Mouse (Mus musculus): ENCODE measurements around the gene Gm10837. TPM values are rescaled to one million over a fixed set of nuclear protein-coding genes. Genes with fewer than 3 reads are reported as not detected.
"Not testable (repeated sequence)": the region's sequence is repeated elsewhere in the genome, so short reads cannot be mapped to it uniquely, and the experiment has no call there.

Gene Gm10837
- polyA plus RNA-seq, 1 experiment from 2014 or later = not detected

DNA sequence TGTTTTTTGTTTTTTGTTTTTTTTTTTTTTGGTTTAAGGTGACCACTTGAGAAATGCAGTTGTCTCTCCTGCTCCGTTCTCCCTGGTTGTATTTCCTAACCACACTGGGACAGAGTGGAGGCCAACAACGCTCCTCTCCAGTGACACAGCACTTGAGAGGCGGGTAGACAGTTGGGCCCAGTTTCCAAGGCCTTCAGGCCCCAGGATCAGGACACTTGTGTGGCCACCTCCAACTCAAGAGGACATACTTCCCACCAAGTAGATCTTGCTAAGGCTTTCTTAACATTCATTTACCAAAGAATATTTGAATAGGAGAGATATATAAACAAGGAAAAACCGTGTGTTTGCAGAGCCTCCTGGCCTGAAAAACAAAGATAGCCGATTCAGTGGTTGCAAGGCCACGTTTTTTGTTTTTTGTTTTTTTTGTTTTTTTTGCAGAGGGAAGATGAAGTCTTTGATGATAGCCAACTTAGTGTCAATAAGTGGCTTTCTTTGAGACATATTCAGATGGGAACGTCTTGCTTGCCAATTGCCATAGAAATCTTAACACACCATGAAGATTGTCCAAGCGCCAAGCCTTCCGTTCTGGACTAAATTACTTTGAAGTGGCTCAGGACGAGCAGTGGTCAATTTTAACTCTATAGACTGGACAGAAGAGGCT lies 35.4 kb upstream of the Gm10837 start:
- WGBS (ENCODE audit: insufficient replicate concordance) = 56% methylated on average over 10 of the region's 10 CpGs
- no peak overlapping the region for H3K4me3 ChIP-seq (ENCODE audit: low read depth, low read length)
- no peak overlapping the region for H3K27ac ChIP-seq (ENCODE audit: low read length)
- no peak overlapping the region for H3K9ac ChIP-seq (ENCODE audit: low read depth, low read length)
- ATAC-seq (ENCODE audit: low read depth) = no peak
- no peaks in the 10 kb centered on the region for H3K4me1 ChIP-seq (ENCODE audit: control insufficient read depth, low read depth, low read length)
- H3K27me3 ChIP-seq (ENCODE audit: control insufficient read depth, insufficient read depth, low read depth, low read length) = peaks cover 55% of the 10 kb centered on the region
- no peak overlapping the region for H3K4me2 ChIP-seq (ENCODE audit: low read depth, low read length)
- no peaks in the 10 kb centered on the region for H3K9me3 ChIP-seq (replicated peaks; ENCODE audit: control insufficient read depth, low read length)
- H3K36me3 ChIP-seq (ENCODE audit: control insufficient read depth, insufficient read depth) = no peaks in the 10 kb centered on the region

DNA sequence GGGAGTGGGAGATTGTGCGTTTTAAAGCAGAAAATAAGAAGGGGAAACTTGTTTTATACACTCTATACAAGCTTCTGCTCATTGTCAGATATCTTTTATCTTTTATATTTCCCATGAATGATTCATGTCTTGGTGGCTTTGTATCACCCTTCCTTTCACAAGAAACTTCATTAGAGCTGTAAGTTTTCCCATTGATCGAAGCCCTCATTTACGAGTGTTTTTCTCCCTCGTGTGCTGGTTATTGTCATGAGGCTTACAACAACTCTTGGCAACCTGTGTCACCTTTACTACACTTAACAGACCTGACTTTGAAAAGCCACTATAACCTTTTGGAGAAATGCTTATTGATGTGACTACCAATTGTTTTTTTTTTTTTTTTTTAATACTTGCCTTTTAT lies 34.8 kb upstream of the Gm10837 start:
- Histone ChIP-seq H3K27me3 (ENCODE audit: control insufficient read depth, insufficient read depth, low read depth, low read length) (peaks cover 54% of the 10 kb centered on the region), H3K36me3 (ENCODE audit: control insufficient read depth, insufficient read depth) (no peaks in the 10 kb centered on the region), H3K9ac (ENCODE audit: low read depth, low read length) (no peak overlapping the region), H3K4me2 (ENCODE audit: low read depth, low read length) (no peak overlapping the region), H3K4me3 (ENCODE audit: low read depth, low read length) (no peak overlapping the region), H3K4me1 (ENCODE audit: control insufficient read depth, low read depth, low read length) (no peaks in the 10 kb centered on the region), H3K27ac (ENCODE audit: low read length) (no peak overlapping the region), H3K9me3 (replicated peaks; ENCODE audit: control insufficient read depth, low read length) (no peaks in the 10 kb centered on the region)
- ATAC-seq (ENCODE audit: low read depth) = no peak
- WGBS (ENCODE audit: insufficient replicate concordance) = 50% methylated on average over 4 of the region's 4 CpGs

GRCm38 (mm10) chr14:122459332-122459731 lies 31.1 kb upstream of the Gm10837 start:
- H3K4me2 ChIP-seq (ENCODE audit: low read depth, low read length); H3K9me3 ChIP-seq (replicated peaks; ENCODE audit: control insufficient read depth, low read length); ATAC-seq (ENCODE audit: low read depth); H3K36me3 ChIP-seq (ENCODE audit: control insufficient read depth, insufficient read depth); H3K9ac ChIP-seq (ENCODE audit: low read depth, low read length); H3K27ac ChIP-seq (ENCODE audit: low read length); H3K4me1 ChIP-seq (ENCODE audit: control insufficient read depth, low read depth, low read length); H3K4me3 ChIP-seq (ENCODE audit: low read depth, low read length): not testable (repeated sequence)
- peaks cover 47% of the 10 kb centered on the region for H3K27me3 ChIP-seq (ENCODE audit: control insufficient read depth, insufficient read depth, low read depth, low read length)
- 75% methylated on average over 5 of the region's 12 CpGs for WGBS (ENCODE audit: insufficient replicate concordance)

DNA sequence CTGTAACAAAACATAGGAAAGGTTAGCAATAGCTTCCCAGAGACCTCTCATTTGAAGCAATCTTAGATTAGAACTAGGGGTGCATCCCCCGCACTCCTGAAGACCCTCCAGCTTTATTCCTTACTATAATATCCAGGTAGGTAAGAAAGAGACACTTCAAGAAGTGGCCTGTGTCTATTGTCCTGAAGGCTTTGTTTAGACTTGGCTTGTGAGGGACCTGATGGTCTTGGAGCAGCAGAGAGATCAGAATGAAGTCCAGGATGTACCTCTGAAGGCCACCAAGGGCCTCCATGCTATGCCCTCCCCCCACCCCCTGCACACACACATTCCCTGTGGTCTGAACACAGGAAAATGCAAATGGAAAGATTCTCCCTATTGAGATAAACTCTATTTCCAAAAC lies 30.6 kb upstream of the Gm10837 start:
- H3K27me3 ChIP-seq (ENCODE audit: control insufficient read depth, insufficient read depth, low read depth, low read length) = peaks cover 49% of the 10 kb centered on the region
- H3K9ac ChIP-seq (ENCODE audit: low read depth, low read length) = no peak overlapping the region
- H3K27ac ChIP-seq (ENCODE audit: low read length) = no peak overlapping the region
- H3K4me3 ChIP-seq (ENCODE audit: low read depth, low read length) = no peak overlapping the region
- H3K4me1 ChIP-seq (ENCODE audit: control insufficient read depth, low read depth, low read length) = peaks cover 9% of the 10 kb centered on the region
- H3K9me3 ChIP-seq (replicated peaks; ENCODE audit: control insufficient read depth, low read length) = no peaks in the 10 kb centered on the region
- H3K36me3 ChIP-seq (ENCODE audit: control insufficient read depth, insufficient read depth) = no peaks in the 10 kb centered on the region
- ATAC-seq (ENCODE audit: low read depth) = no peak
- H3K4me2 ChIP-seq (ENCODE audit: low read depth, low read length) = no peak overlapping the region
- WGBS (ENCODE audit: insufficient replicate concordance) = 61% methylated on average over 1 of the region's 1 CpGs

GRCm38 (mm10) chr14:122460226-122460625 lies 30.2 kb upstream of the Gm10837 start:
- Histone ChIP-seq H3K9me3 (replicated peaks; ENCODE audit: control insufficient read depth, low read length) (no peaks in the 10 kb centered on the region), H3K36me3 (ENCODE audit: control insufficient read depth, insufficient read depth) (no peaks in the 10 kb centered on the region), H3K27me3 (ENCODE audit: control insufficient read depth, insufficient read depth, low read depth, low read length) (peaks cover 49% of the 10 kb centered on the region), H3K4me3 (ENCODE audit: low read depth, low read length) (no peak overlapping the region), H3K4me1 (ENCODE audit: control insufficient read depth, low read depth, low read length) (peaks cover 10% of the 10 kb centered on the region), H3K27ac (ENCODE audit: low read length) (no peak overlapping the region), H3K9ac (ENCODE audit: low read depth, low read length) (no peak overlapping the region), H3K4me2 (ENCODE audit: low read depth, low read length) (no peak overlapping the region)
- 49% methylated on average over 5 of the region's 5 CpGs for WGBS (ENCODE audit: insufficient replicate concordance)
- no peak for ATAC-seq (ENCODE audit: low read depth)

DNA sequence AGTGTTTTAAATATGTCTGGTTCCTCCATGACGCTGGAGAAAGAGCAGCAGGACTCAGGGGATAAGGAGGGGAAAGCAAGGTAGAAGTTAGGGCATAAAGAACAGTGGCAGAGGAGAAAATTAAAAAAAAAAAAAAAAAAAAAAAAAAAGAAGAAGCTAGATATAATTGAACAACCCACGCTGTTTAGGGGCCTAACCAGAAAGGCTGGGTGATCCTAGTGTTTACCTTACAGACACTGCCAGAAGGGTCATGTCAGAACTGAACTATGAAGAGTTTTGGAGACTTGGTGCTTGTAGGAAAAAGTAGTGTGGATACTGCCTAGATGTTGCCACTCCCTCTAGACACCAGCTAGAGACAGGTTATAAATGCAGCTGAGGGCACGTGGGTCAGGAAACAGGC lies 28.9 kb upstream of the Gm10837 start:
- Histone ChIP-seq H3K9me3 (replicated peaks; ENCODE audit: control insufficient read depth, low read length) (no peaks in the 10 kb centered on the region), H3K27ac (ENCODE audit: low read length) (no peak overlapping the region), H3K4me1 (ENCODE audit: control insufficient read depth, low read depth, low read length) (peaks cover 10% of the 10 kb centered on the region), H3K4me3 (ENCODE audit: low read depth, low read length) (no peak overlapping the region), H3K36me3 (ENCODE audit: control insufficient read depth, insufficient read depth) (no peaks in the 10 kb centered on the region), H3K4me2 (ENCODE audit: low read depth, low read length) (no peak overlapping the region), H3K27me3 (ENCODE audit: control insufficient read depth, insufficient read depth, low read depth, low read length) (peaks cover 60% of the 10 kb centered on the region), H3K9ac (ENCODE audit: low read depth, low read length) (no peak overlapping the region)
- no peak for ATAC-seq (ENCODE audit: low read depth)
- 49% methylated on average over 3 of the region's 3 CpGs for WGBS (ENCODE audit: insufficient replicate concordance)

- Histone ChIP-seq H3K4me1 (ENCODE audit: control insufficient read depth, low read depth, low read length) (peaks cover 10% of the 10 kb centered on the region), H3K36me3 (ENCODE audit: control insufficient read depth, insufficient read depth) (no peaks in the 10 kb centered on the region), H3K27ac (ENCODE audit: low read length) (no peak overlapping the region), H3K9me3 (replicated peaks; ENCODE audit: control insufficient read depth, low read length) (no peaks in the 10 kb centered on the region), H3K4me2 (ENCODE audit: low read depth, low read length) (no peak overlapping the region), H3K4me3 (ENCODE audit: low read depth, low read length) (no peak overlapping the region), H3K27me3 (ENCODE audit: control insufficient read depth, insufficient read depth, low read depth, low read length) (peaks cover 64% of the 10 kb centered on the region), H3K9ac (ENCODE audit: low read depth, low read length) (no peak overlapping the region)
- ATAC-seq (ENCODE audit: low read depth) = no peak
- WGBS (ENCODE audit: insufficient replicate concordance) = 38% methylated on average over 9 of the region's 9 CpGs
Measured at GRCm38 (mm10) chr14:122461966-122462365, 28.4 kb upstream of the Gm10837 start.

DNA sequence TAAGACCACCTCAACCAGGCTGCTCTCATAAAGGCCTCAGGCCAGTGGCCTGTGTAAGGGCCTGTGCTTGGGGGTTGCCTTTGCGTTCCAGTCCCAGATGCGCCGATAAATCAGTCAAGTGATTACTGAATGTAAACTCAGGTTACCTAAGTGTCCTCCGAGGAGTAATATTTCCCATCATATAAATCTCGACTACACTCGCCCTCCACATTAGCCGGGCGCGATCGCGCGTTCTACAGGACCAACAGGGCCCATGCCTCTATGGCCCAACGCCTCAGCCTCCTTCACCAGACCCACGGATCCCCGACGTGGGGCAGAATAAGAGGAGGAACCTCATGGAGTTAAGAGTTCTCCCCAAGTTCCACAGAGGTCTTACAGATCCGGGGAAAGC lies 27.7 kb upstream of the Gm10837 start:
- no peak overlapping the region for H3K4me2 ChIP-seq (ENCODE audit: low read depth, low read length)

DNA sequence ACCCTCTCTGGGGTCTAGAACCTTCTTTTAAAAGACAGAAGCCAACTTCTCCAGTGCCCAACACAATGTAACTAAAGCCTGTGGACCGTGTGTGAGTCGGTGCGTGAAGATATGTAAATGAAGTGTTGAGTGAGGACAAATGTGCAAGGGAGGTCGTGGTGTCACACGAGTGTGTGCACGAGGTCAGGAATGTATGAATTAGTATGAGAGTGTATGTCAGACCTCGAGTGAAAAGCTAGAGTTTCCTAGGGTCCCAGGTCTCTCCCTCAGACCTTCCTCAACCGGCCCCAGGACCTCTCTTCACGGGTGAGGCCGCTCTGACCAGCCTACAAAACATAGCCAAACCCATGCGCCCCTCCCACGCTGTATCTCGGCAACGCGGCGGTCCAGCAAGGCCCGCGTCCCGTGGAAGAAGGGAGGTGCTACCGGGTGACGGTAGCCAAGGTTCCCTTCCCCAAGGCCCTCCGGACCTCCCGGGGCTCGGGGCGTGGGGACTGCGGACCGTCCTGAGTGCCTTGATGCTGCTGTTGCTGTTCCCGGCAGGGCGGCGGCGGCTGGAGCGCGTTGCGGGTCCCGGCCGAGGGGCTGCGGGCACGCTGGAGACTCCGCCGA lies 27.2 kb upstream of the Gm10837 start:
- no peaks in the 10 kb centered on the region for H3K36me3 ChIP-seq (ENCODE audit: control insufficient read depth, insufficient read depth)
- H3K4me2 ChIP-seq (ENCODE audit: low read depth, low read length) = peak overlapping the region; percentile 65
- H3K4me1 ChIP-seq (ENCODE audit: control insufficient read depth, low read depth, low read length) = peaks cover 10% of the 10 kb centered on the region
- no peak overlapping the region for H3K9ac ChIP-seq (ENCODE audit: low read depth, low read length)
- no peak overlapping the region for H3K27ac ChIP-seq (ENCODE audit: low read length)
- WGBS (ENCODE audit: insufficient replicate concordance) = 2% methylated on average over 40 of the region's 40 CpGs
- peaks cover 75% of the 10 kb centered on the region for H3K27me3 ChIP-seq (ENCODE audit: control insufficient read depth, insufficient read depth, low read depth, low read length)
- no peak for ATAC-seq (ENCODE audit: low read depth)
- peak overlapping the region; percentile 56 for H3K4me3 ChIP-seq (ENCODE audit: low read depth, low read length)
- no peaks in the 10 kb centered on the region for H3K9me3 ChIP-seq (replicated peaks; ENCODE audit: control insufficient read depth, low read length)

More for the DNA sequence above, 27.7 kb upstream of the Gm10837 start:
- Histone ChIP-seq H3K27me3 (ENCODE audit: control insufficient read depth, insufficient read depth, low read depth, low read length) (peaks cover 71% of the 10 kb centered on the region), H3K27ac (ENCODE audit: low read length) (no peak overlapping the region), H3K4me3 (ENCODE audit: low read depth, low read length) (no peak overlapping the region), H3K4me1 (ENCODE audit: control insufficient read depth, low read depth, low read length) (peaks cover 10% of the 10 kb centered on the region), H3K36me3 (ENCODE audit: control insufficient read depth, insufficient read depth) (no peaks in the 10 kb centered on the region), H3K9ac (ENCODE audit: low read depth, low read length) (no peak overlapping the region), H3K9me3 (replicated peaks; ENCODE audit: control insufficient read depth, low read length) (no peaks in the 10 kb centered on the region)
- 19% methylated on average over 17 of the region's 17 CpGs for WGBS (ENCODE audit: insufficient replicate concordance)
- ATAC-seq (ENCODE audit: low read depth) = no peak

Measured in liver, embryonic 16.5 days (tissue).